Mouse (Mus musculus): ENCODE results near the gene Celf2. TPM values are rescaled to one million over a fixed set of nuclear protein-coding genes. Genes with fewer than 3 reads are reported as not detected.
A peak's percentile ranks its signal among the peaks of the same experiment; 100 is the strongest.

Gene Celf2
- polyA plus RNA-seq, 1 experiment from 2014 or later = 20.4 TPM

DNA sequence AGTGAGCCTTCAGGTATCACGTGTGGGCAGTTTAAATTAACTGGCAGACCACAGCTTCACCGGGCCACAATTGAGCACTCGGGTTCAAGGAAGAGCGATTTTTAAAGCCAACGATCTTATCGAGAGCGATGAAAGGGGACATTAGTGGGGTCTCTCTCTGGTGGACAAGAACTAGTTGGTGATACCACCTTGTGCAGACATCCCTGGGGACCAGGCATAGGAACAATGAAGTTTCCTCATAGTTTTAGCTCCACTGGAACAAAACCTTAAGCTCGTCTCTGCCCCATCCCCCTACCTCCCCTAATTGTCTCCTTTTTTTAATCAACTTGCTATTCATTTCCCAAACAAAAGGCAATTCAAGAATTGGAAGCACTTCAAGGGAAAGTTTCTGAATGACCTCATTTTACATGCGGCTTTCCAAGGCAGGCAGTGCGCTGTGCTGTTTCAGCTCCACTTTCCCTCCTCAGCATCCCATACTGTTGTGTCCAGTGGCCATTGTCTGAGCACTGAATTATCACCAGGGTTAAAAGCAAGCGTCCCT is 634.2 kb downstream of the Celf2 start:
- WGBS = 26% methylated on average over 11 of the region's 11 CpGs
- no peaks in the 10 kb centered on the region for H3K9me3 ChIP-seq (replicated peaks)
- no peak overlapping the region for H3K9ac ChIP-seq
- ATAC-seq (replicated peaks; ENCODE audit: low FRiP score) = no peak
- peaks cover 27% of the 10 kb centered on the region for H3K27me3 ChIP-seq
- no peak overlapping the region for H3K27ac ChIP-seq
- no peak overlapping the region for H3K4me3 ChIP-seq (replicated peaks)
- H3K4me2 ChIP-seq = peak overlapping the region; percentile 21; the same call in 1 of the 2 replicates
- H3K4me1 ChIP-seq = peaks cover 12% of the 10 kb centered on the region; the same call in 1 of the 2 replicates
- no peaks in the 10 kb centered on the region for H3K36me3 ChIP-seq

- no peak overlapping the region for H3K9ac ChIP-seq
- ATAC-seq (replicated peaks; ENCODE audit: low FRiP score) = no peak
- WGBS = 50% methylated on average over 10 of the region's 10 CpGs
Measured at GRCm38 (mm10) chr2:6874266-6874955, 635.0 kb downstream of the Celf2 start.

DNA sequence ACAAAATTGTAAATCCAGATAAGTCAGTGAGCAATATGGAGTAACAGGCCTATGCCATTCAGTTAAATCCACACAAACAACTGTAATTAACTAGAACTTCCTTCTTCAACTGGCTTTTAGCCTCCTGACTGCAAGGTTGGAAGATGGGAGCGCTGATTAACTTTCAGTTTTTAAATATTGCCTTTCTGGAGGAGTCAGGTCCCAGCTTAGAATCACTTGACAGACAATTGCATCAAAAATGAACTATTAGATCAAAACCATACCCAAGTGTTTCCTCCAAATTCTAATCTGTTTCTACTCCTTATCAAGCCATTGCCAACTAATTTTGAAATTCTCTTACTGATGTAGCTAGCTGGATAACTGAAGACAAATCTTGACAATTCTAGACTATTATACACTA is 635.7 kb downstream of the Celf2 start:
- H3K27ac ChIP-seq = no peak overlapping the region
- 90% methylated on average over 1 of the region's 1 CpGs for WGBS
- no peaks in the 10 kb centered on the region for H3K36me3 ChIP-seq
- no peak overlapping the region for H3K9ac ChIP-seq
- H3K27me3 ChIP-seq = peaks cover 36% of the 10 kb centered on the region
- peaks cover 12% of the 10 kb centered on the region; the same call in 1 of the 2 replicates for H3K4me1 ChIP-seq
- H3K4me3 ChIP-seq (replicated peaks) = no peak overlapping the region
- no peak for ATAC-seq (replicated peaks; ENCODE audit: low FRiP score)
- no peaks in the 10 kb centered on the region for H3K9me3 ChIP-seq (replicated peaks)
- H3K4me2 ChIP-seq = no peak overlapping the region

More at GRCm38 (mm10) chr2:6874266-6874955, 635.0 kb downstream of the Celf2 start:
- peaks cover 32% of the 10 kb centered on the region for H3K27me3 ChIP-seq
- H3K4me3 ChIP-seq (replicated peaks) = no peak overlapping the region
- H3K4me1 ChIP-seq = peaks cover 12% of the 10 kb centered on the region; the same call in 1 of the 2 replicates
- no peaks in the 10 kb centered on the region for H3K36me3 ChIP-seq
- no peaks in the 10 kb centered on the region for H3K9me3 ChIP-seq (replicated peaks)
- H3K4me2 ChIP-seq = 0 out of 2 replicates have a peak overlapping the region, but pooled peaks have one; percentile 21
- H3K27ac ChIP-seq = no peak overlapping the region

DNA sequence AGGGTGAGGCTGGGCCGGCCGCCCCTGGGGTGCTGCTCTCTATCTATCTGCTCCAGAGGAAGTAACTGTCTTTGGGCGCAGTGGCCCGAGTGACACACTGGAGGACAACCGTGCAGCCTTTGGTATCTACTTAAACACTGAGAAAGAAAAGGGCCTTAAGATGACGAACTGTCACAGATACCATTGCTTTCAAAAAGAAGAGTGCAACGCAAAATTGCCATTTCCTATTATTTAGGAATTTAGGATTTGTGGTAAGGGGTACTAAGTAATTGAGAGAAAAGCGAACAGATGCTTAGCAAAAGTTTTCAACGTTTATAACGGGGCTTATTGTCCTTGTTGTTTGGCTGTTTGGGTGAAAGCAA is 636.5 kb downstream of the Celf2 start:
- ATAC-seq (replicated peaks; ENCODE audit: low FRiP score) = peak; percentile 74
- Histone ChIP-seq H3K27me3 (peaks cover 39% of the 10 kb centered on the region), H3K9me3 (replicated peaks) (no peaks in the 10 kb centered on the region), H3K4me2 (peak overlapping the region; percentile 96), H3K9ac (peak overlapping the region; percentile 57), H3K4me3 (replicated peaks) (peak overlapping the region; percentile 68), H3K27ac (no peak overlapping the region), H3K4me1 (peaks cover 12% of the 10 kb centered on the region; the same call in 1 of the 2 replicates), H3K36me3 (no peaks in the 10 kb centered on the region)
- WGBS = 17% methylated on average over 10 of the region's 10 CpGs

DNA sequence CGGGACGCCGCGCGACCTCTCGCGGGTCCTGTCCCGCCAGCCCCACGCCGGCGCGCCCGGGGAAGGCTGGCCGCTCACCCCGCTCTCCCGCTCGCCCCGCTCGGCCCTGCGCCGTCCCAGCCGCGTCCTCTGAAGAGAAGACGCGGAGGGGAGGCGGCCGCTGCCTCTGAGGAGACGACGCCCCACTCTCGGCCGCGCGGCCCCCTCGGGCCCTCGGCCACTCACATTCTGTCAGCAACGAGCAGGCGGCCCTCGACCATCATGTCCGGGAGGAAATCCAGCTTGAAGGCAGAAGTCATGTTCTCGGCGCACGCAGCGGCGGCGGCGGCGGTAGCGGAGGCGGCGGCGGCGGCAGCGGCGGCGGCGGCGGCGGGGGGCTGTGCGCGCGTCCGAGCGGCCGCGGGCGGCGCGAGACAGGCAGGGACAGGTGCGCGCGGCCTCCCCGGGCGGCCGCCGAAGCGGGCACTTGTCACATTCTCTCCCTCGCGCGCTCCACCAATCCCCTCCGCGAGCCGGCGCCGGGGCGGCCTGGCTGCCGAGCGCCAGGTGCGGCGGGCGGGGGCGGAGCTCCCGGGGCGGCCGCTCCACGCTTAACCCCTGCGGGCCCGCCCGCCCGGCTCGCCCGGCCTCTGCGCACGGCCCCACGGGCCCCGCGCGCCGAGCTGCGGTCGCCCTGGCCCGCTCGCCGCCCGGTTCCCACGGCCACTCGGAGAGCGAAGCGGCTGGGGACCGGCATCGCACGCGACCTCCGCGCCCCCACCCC is 637.1 kb downstream of the Celf2 start:
- H3K9me3 ChIP-seq (replicated peaks) = no peaks in the 10 kb centered on the region
- under 1% methylated on average over 116 of the region's 124 CpGs for WGBS
- no peaks in the 10 kb centered on the region for H3K36me3 ChIP-seq
- peak overlapping the region; percentile 68 for H3K4me3 ChIP-seq (replicated peaks)
- peak overlapping the region; percentile 96 for H3K4me2 ChIP-seq
- peaks cover 39% of the 10 kb centered on the region for H3K27me3 ChIP-seq
- peaks cover 12% of the 10 kb centered on the region; the same call in 1 of the 2 replicates for H3K4me1 ChIP-seq
- peak overlapping the region; percentile 57 for H3K9ac ChIP-seq
- peak overlapping the region; percentile 28; the same call in 1 of the 2 replicates for H3K27ac ChIP-seq
- peak; percentile 93 for ATAC-seq (replicated peaks; ENCODE audit: low FRiP score)

DNA sequence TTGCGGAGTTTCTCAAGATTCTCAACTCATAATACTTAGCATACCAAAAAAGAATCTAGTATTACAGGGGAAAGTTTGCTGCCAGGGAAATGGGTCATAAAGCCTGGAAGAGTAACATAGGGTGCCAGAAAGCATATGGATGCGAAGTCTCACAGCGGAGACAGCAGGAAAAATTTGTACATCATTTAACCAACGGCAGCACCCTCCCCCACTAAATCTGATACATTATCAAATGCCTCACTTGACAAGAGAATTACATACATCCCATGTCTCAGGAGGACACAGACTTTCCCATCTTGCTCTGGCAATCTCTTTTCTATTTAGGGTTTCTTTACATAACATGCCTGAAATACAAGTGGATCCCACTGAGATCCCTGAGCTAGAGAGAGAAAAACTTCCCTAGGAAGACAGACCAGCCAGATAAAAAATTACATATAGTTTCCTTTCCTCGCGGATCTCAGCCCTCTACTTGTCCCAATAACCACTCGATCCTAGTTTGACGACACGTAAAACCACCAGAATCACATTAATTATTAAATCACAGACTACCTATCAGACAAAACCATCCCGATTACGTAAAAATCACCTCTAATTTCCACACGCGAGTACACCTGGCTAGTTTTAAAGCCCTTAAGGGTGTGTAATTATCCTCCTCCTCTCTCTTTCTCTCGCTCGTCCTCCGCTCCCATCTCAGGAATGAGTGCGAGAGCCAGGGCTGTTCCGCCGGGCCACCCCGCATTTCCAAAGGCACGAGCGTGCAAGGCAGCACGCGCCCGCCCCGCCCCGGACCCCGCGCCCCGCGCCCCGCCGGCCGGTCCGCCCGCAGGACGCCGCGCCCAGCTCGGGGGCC is 637.9 kb downstream of the Celf2 start:
- Histone ChIP-seq H3K4me3 (replicated peaks) (peak overlapping the region; percentile 68), H3K27me3 (peaks cover 39% of the 10 kb centered on the region), H3K27ac (peak overlapping the region; percentile 28; the same call in 1 of the 2 replicates), H3K9ac (peak overlapping the region; percentile 57), H3K4me2 (peak overlapping the region; percentile 96), H3K4me1 (peaks cover 12% of the 10 kb centered on the region; the same call in 1 of the 2 replicates), H3K9me3 (replicated peaks) (no peaks in the 10 kb centered on the region), H3K36me3 (no peaks in the 10 kb centered on the region)
- peak; percentile 71 for ATAC-seq (replicated peaks; ENCODE audit: low FRiP score)
- 3% methylated on average over 40 of the region's 40 CpGs for WGBS

DNA sequence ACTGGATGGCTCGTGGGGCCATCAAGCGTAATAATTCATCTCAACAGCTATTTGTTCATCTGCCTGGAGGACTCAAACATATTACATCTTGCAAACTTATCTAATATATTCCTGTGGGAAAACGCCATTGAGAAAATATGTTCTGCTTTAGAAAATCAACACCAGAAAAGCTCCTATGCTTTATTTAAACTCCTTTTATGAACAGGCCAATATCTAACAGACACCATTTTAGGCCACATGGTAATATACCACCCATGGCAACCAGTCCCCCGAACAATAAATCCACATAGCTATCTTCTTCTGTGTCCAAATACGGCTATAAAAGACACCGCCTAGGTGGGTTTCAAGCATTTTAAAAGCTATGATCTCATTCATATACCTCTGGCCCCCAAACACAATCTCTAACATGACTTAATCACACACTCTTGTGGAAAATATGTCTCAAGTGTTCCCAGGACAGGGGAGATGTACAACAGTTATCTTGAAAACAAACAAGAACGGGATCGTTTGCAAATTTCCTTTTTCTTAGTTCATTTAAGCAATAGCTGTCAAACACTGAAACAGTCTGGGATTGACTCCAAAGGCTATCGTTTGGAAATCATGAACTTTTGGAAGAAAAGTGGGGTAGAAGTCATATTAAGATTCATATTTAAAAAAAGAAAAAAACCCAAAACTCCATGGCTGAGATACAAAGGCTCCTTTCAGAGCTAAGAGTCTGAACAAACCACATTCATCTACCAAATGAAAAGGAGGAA is 639.2 kb downstream of the Celf2 start:
- no peak for ATAC-seq (replicated peaks; ENCODE audit: low FRiP score)
- peaks cover 10% of the 10 kb centered on the region; the same call in 1 of the 2 replicates for H3K4me1 ChIP-seq
- H3K36me3 ChIP-seq = no peaks in the 10 kb centered on the region
- H3K4me3 ChIP-seq (replicated peaks) = no peak overlapping the region
- no peaks in the 10 kb centered on the region for H3K9me3 ChIP-seq (replicated peaks)
- WGBS = 67% methylated on average over 9 of the region's 9 CpGs
- H3K27me3 ChIP-seq = peaks cover 37% of the 10 kb centered on the region
- H3K27ac ChIP-seq = no peak overlapping the region
- no peak overlapping the region for H3K4me2 ChIP-seq
- no peak overlapping the region for H3K9ac ChIP-seq

GRCm38 (mm10) chr2:6867297-6867696 is 642.1 kb downstream of the Celf2 start:
- Histone ChIP-seq H3K4me2 (no peak overlapping the region), H3K27me3 (peaks cover 18% of the 10 kb centered on the region), H3K9ac (no peak overlapping the region), H3K4me1 (0 out of 2 replicates have a peak, but pooled peaks cover 3% of the 10 kb centered on the region), H3K27ac (no peak overlapping the region), H3K36me3 (no peaks in the 10 kb centered on the region), H3K9me3 (replicated peaks) (no peaks in the 10 kb centered on the region), H3K4me3 (replicated peaks) (no peak overlapping the region)
- no peak for ATAC-seq (replicated peaks; ENCODE audit: low FRiP score)
- WGBS = 31% methylated on average over 4 of the region's 4 CpGs

GRCm38 (mm10) chr2:6865785-6866184 is 643.6 kb downstream of the Celf2 start:
- H3K36me3 ChIP-seq = no peaks in the 10 kb centered on the region
- no peak overlapping the region for H3K4me3 ChIP-seq (replicated peaks)
- no peak overlapping the region for H3K4me2 ChIP-seq
- H3K9ac ChIP-seq = no peak overlapping the region
- H3K27ac ChIP-seq = no peak overlapping the region
- H3K4me1 ChIP-seq = no peaks in the 10 kb centered on the region
- no peak for ATAC-seq (replicated peaks; ENCODE audit: low FRiP score)
- peaks cover 15% of the 10 kb centered on the region for H3K27me3 ChIP-seq
- 88% methylated on average over 4 of the region's 4 CpGs for WGBS
- H3K9me3 ChIP-seq (replicated peaks) = no peaks in the 10 kb centered on the region

GRCm38 (mm10) chr2:6850102-6850644 is 659.2 kb downstream of the Celf2 start:
- no peak for ATAC-seq (replicated peaks; ENCODE audit: low FRiP score)
- no peaks in the 10 kb centered on the region for H3K4me1 ChIP-seq
- no peak overlapping the region for H3K4me2 ChIP-seq
- H3K36me3 ChIP-seq = no peaks in the 10 kb centered on the region
- no peak overlapping the region for H3K9ac ChIP-seq
- no peaks in the 10 kb centered on the region; the same call in 1 of the 2 replicates for H3K9me3 ChIP-seq (replicated peaks)
- H3K27ac ChIP-seq = no peak overlapping the region
- H3K4me3 ChIP-seq (replicated peaks) = no peak overlapping the region
- no peaks in the 10 kb centered on the region for H3K27me3 ChIP-seq
- WGBS = 42% methylated on average over 2 of the region's 2 CpGs

All from kidney, embryonic 15.5 days (tissue).